Mouse (Mus musculus): Measurements from ENCODE around the gene Gm21190. TPM values are rescaled to one million over a fixed set of nuclear protein-coding genes. Genes with fewer than 3 reads are reported as not detected.
A peak's percentile ranks its signal among the peaks of the same experiment; 100 is the strongest.
"Not testable (repeated sequence)": the region's sequence is repeated elsewhere in the genome, so short reads cannot be mapped to it uniquely, and the experiment has no call there.

The Gm21190 gene
- total and polyA plus RNA-seq, 2 experiments = not detected

DNA sequence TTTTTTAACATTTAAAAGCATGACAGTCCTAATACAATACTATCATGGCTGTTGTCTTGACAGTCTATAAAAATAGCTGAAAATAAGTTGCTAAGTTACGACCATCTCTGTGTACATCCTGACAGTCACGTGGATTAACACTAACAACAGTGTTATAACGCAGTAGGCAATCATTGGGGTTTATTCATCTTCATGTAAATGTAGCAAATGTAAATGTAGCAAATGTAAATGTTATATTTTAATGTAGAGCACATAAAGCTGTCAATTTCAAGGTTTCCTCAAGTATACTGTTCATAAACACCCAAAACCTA lies 21.8 kb downstream of the Gm21190 start:
- no peak for DNase-seq (ENCODE audit: extremely low read depth, low read depth, low spot score)
- Histone ChIP-seq H3K4me3 (ENCODE audit: insufficient read depth, low read depth, low read length) (no peak overlapping the region), H3K27me3 (ENCODE audit: control insufficient read depth, insufficient read depth, low read length) (peaks cover 3% of the 10 kb centered on the region; the same call in 1 of the 2 replicates), H3K27ac (replicated peaks; ENCODE audit: insufficient read depth, low read depth, low read length) (no peak overlapping the region), H3K36me3 (ENCODE audit: control insufficient read depth, insufficient read depth, low read length) (no peaks in the 10 kb centered on the region), H3K9ac (ENCODE audit: low read depth, low read length) (no peak overlapping the region), H3K79me2 (ENCODE audit: control insufficient read depth, insufficient read depth, low read length) (no peaks in the 10 kb centered on the region), H3K4me1 (ENCODE audit: control insufficient read depth, insufficient read depth, low read length) (no peaks in the 10 kb centered on the region)
- no peak for TF ChIP-seq CTCF (IDR thresholded peaks at IDR 0.05; ENCODE audit: low read depth, low read length)
- TF ChIP-seq POLR2A (IDR thresholded peaks at IDR 0.05; ENCODE audit: extremely low read depth, insufficient read depth, low read length) = no peak
- WGBS = 79% methylated on average over 3 of the region's 3 CpGs

- 42% methylated on average over 16 of the region's 16 CpGs for WGBS
- DNase-seq (ENCODE audit: extremely low read depth, low read depth, low spot score) = peak; percentile 27
- Histone ChIP-seq H3K27ac (replicated peaks; ENCODE audit: insufficient read depth, low read depth, low read length) (no peak overlapping the region), H3K36me3 (ENCODE audit: control insufficient read depth, insufficient read depth, low read length) (no peaks in the 10 kb centered on the region), H3K4me1 (ENCODE audit: control insufficient read depth, insufficient read depth, low read length) (no peaks in the 10 kb centered on the region), H3K4me3 (ENCODE audit: insufficient read depth, low read depth, low read length) (no peak overlapping the region), H3K79me2 (ENCODE audit: control insufficient read depth, insufficient read depth, low read length) (no peaks in the 10 kb centered on the region), H3K27me3 (ENCODE audit: control insufficient read depth, insufficient read depth, low read length) (0 out of 2 replicates have a peak, but pooled peaks cover 2% of the 10 kb centered on the region), H3K9ac (ENCODE audit: low read depth, low read length) (no peak overlapping the region)
- TF ChIP-seq POLR2A (IDR thresholded peaks at IDR 0.05; ENCODE audit: extremely low read depth, insufficient read depth, low read length) (no peak), CTCF (IDR thresholded peaks at IDR 0.05; ENCODE audit: low read depth, low read length) (peak; percentile 82)
Observed at GRCm38 (mm10) chr5:15506575-15507308, 22.3 kb downstream of the Gm21190 start.

GRCm38 (mm10) chr5:15498774-15499400 lies 30.1 kb downstream of the Gm21190 start:
- not testable (repeated sequence) for DNase-seq (ENCODE audit: extremely low read depth, low read depth, low spot score); H3K27ac ChIP-seq (replicated peaks; ENCODE audit: insufficient read depth, low read depth, low read length); H3K4me3 ChIP-seq (ENCODE audit: insufficient read depth, low read depth, low read length); H3K36me3 ChIP-seq (ENCODE audit: control insufficient read depth, insufficient read depth, low read length); H3K79me2 ChIP-seq (ENCODE audit: control insufficient read depth, insufficient read depth, low read length); H3K27me3 ChIP-seq (ENCODE audit: control insufficient read depth, insufficient read depth, low read length); H3K4me1 ChIP-seq (ENCODE audit: control insufficient read depth, insufficient read depth, low read length); H3K9ac ChIP-seq (ENCODE audit: low read depth, low read length)
- 22% methylated on average over 5 of the region's 5 CpGs for WGBS
- peak; percentile 59 for TF ChIP-seq CTCF (IDR thresholded peaks at IDR 0.05; ENCODE audit: low read depth, low read length)

DNA sequence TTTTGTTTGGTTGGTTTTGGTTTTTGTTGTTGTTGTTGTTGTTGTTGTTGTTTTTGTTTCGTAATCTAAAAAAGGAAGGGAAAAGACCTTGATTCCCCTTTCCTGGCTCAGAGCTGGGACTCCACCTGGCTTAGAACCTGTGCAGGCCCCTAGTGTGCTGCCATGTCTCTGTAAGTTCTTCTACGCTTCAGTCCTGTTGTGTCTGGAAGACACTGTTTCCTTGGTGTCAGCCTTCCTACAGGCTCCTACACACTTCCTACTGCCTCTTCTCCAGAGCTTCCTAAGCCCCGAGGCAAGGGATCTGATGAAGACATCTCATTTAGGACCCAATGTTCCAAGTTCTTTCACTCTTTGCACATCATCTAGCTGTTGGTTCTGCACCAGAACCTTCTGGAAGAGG lies 30.7 kb downstream of the Gm21190 start:
- not testable (repeated sequence) for H3K27me3 ChIP-seq (ENCODE audit: control insufficient read depth, insufficient read depth, low read length); H3K4me1 ChIP-seq (ENCODE audit: control insufficient read depth, insufficient read depth, low read length); H3K79me2 ChIP-seq (ENCODE audit: control insufficient read depth, insufficient read depth, low read length); H3K36me3 ChIP-seq (ENCODE audit: control insufficient read depth, insufficient read depth, low read length); H3K4me3 ChIP-seq (ENCODE audit: insufficient read depth, low read depth, low read length); DNase-seq (ENCODE audit: extremely low read depth, low read depth, low spot score); H3K27ac ChIP-seq (replicated peaks; ENCODE audit: insufficient read depth, low read depth, low read length); H3K9ac ChIP-seq (ENCODE audit: low read depth, low read length)
- WGBS = 66% methylated on average over 3 of the region's 3 CpGs

DNA sequence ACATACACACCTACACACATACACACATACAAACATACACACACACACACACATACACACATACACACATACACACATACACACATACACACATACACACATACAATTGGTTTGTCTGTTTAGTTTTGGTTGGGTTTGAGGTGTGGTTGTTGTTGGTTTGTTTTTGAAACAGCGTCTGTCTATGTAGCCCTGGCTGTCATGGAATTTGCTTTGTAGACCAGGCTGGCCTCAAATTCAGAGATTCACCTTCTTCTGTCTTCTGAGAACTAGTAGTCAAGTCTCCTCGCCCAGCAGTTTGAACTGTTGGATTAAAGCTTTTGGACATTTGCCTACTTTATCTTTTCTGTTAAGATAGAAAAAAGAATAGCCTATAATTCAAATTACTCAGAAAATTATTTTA lies 38.1 kb downstream of the Gm21190 start:
- H3K36me3 ChIP-seq (ENCODE audit: control insufficient read depth, insufficient read depth, low read length); H3K27ac ChIP-seq (replicated peaks; ENCODE audit: insufficient read depth, low read depth, low read length); H3K79me2 ChIP-seq (ENCODE audit: control insufficient read depth, insufficient read depth, low read length); H3K9ac ChIP-seq (ENCODE audit: low read depth, low read length); H3K4me3 ChIP-seq (ENCODE audit: insufficient read depth, low read depth, low read length); H3K27me3 ChIP-seq (ENCODE audit: control insufficient read depth, insufficient read depth, low read length); DNase-seq (ENCODE audit: extremely low read depth, low read depth, low spot score); H3K4me1 ChIP-seq (ENCODE audit: control insufficient read depth, insufficient read depth, low read length): not testable (repeated sequence)
- 48% methylated on average over 2 of the region's 2 CpGs for WGBS

- H3K27ac ChIP-seq (replicated peaks; ENCODE audit: insufficient read depth, low read depth, low read length) = no peak overlapping the region
Observed at GRCm38 (mm10) chr5:15488743-15489142, 40.3 kb downstream of the Gm21190 start.

More at GRCm38 (mm10) chr5:15488743-15489142, 40.3 kb downstream of the Gm21190 start:
- Histone ChIP-seq H3K79me2 (ENCODE audit: control insufficient read depth, insufficient read depth, low read length) (no peaks in the 10 kb centered on the region), H3K4me3 (ENCODE audit: insufficient read depth, low read depth, low read length) (no peak overlapping the region), H3K36me3 (ENCODE audit: control insufficient read depth, insufficient read depth, low read length) (no peaks in the 10 kb centered on the region), H3K9ac (ENCODE audit: low read depth, low read length) (no peak overlapping the region), H3K4me1 (ENCODE audit: control insufficient read depth, insufficient read depth, low read length) (no peaks in the 10 kb centered on the region), H3K27me3 (ENCODE audit: control insufficient read depth, insufficient read depth, low read length) (no peaks in the 10 kb centered on the region)
- WGBS = 77% methylated on average over 5 of the region's 5 CpGs
- DNase-seq (ENCODE audit: extremely low read depth, low read depth, low spot score) = no peak
- TF ChIP-seq CTCF (IDR thresholded peaks at IDR 0.05; ENCODE audit: low read depth, low read length) = no peak
- no peak for TF ChIP-seq POLR2A (IDR thresholded peaks at IDR 0.05; ENCODE audit: extremely low read depth, insufficient read depth, low read length)

Measured in liver, adult 2 months (tissue).